Mouse (Mus musculus) brain, embryonic 14.5 days (tissue): ENCODE data around the gene Pik3r5. TPM values are rescaled to one million over a fixed set of nuclear protein-coding genes. Genes with fewer than 3 reads are reported as not detected.
A peak's percentile ranks its signal among the peaks of the same experiment; 100 is the strongest.

ENCODE experiments used
- DNase-seq: peaks from one replicate; pipeline ENCODE4 v3.0.0-alpha.2; 2011; ENCODE audit warnings: low read depth
- CTCF ChIP-seq: fragments of 200-500 bp; IDR thresholded peaks from 2 replicates; pipeline ENCODE4 v1.5.1; 2012; ENCODE audit warnings: inconsistent platforms, mild to moderate bottlenecking, moderate library complexity, borderline replicate concordance; ENCODE audit not compliant: insufficient read depth, insufficient read length; ENCODE audit errors: extremely low read depth
- POLR2A ChIP-seq: fragments of 200-500 bp; IDR thresholded peaks from 2 replicates; pipeline ENCODE4 v1.6.1; 2012; ENCODE audit warnings: mild to moderate bottlenecking, inconsistent platforms, borderline replicate concordance; ENCODE audit not compliant: poor library complexity, insufficient read depth, insufficient read length, severe bottlenecking; ENCODE audit errors: extremely low read depth
- polyA plus RNA-seq: library from polyadenylated mRNA; depleted of rRNA; stranded (reverse); fragments of >200 nt; gene quantifications from 2 replicates; pipeline ENCODE4 v1.2.3, GENCODE M21; 2012

The Pik3r5 gene
- polyA plus RNA-seq, 1 experiment = 0.74 TPM

DNA sequence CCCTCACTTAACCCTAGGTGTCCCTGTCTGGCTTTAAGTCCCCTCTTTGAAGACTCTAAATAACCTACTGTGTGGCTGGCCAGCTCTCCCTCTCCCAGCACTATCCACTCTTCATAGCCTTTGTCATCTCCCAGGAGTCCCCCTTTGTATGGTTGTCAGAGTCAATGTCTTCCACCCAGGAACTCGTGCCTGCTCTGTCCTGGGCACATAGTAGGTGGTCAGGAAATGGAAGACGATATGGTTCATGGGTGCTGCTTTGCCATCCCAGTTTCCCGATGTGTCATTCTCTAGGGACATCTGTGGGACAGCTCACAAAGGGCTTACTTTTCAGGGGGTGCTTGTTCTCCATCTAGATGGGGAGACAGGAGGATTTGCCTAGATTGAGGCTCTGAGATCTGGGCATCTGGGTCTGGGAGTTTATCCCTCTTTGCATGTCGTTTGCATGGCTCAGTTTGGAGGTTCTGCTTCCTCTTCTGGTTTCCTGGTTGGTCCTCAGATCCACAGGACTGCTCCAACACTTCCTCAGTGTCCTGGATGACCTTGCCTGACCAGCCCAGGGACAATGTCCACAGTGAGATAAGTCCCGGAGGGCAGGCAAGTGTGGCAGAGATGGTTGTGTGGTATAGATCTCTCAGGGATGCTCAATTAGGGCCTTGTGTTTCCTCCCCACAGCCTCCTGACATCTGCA lies 40.4 kb downstream of the Pik3r5 start:
- no peak for DNase-seq
- TF ChIP-seq POLR2A (no peak), CTCF (no peak)

DNA sequence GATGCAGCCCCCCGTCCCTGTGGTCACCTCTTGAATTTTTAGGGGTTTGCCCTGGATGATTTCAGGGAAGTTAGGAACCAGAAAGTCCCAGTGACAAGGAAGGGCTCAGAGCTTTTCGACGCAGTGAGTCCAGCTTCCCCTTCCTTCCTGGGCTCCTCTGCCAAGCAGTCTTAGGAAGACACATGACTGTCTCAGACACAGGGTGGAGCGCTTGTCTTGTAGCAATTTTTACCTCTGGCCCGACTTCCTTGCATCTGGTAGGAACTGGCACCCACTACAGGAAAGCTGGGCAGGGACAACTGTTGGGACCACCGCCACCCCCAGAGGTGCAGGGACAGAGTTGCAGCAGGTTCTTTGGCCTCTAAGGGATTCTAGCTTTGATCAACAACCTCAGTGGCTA lies 42.7 kb downstream of the Pik3r5 start:
- TF ChIP-seq CTCF (no peak), POLR2A (no peak)

DNA sequence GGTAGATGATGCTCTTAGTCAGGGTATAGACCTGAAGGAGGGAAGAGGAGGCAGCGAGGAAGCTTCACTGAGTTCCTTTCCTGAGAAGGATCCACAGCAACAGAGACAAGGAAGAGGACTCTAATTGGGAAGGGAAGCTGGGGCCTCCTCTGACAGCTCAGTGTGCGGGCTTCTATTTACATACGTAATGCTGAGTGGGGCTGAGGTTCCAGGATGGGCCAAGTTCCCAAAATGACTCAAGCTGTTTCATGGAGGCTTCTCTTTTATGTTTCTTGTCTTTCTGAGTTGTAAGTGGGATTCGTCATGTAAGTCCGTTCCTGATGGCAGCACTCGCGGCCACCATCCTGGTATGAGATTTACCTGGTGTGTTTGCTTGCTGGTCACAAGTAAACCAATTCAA lies 43.8 kb downstream of the Pik3r5 start:
- TF ChIP-seq POLR2A (no peak), CTCF (no peak)
- DNase-seq = no peak

More for the DNA sequence above, 42.7 kb downstream of the Pik3r5 start:
- DNase-seq = no peak

DNA sequence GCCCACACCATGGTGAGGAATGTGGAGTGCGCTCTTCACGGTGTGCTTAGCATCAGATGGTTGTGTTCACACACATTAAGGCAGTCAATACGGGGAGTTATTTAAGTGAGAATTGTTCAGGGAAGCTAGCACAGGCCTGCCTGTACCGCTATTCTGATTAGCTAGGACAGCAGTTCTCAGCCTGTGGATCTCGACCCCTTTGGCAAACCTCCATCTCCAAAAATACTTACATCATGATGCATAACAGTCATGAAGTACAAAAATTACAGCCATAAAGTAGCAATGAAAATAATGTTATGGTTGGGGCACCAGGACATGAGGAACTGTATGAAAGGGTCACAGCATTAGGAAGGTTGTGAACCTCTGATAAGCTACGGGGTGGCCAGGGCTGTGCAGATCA lies 45.7 kb downstream of the Pik3r5 start:
- no peak for TF ChIP-seq CTCF
- TF ChIP-seq POLR2A = no peak
- no peak for DNase-seq

DNA sequence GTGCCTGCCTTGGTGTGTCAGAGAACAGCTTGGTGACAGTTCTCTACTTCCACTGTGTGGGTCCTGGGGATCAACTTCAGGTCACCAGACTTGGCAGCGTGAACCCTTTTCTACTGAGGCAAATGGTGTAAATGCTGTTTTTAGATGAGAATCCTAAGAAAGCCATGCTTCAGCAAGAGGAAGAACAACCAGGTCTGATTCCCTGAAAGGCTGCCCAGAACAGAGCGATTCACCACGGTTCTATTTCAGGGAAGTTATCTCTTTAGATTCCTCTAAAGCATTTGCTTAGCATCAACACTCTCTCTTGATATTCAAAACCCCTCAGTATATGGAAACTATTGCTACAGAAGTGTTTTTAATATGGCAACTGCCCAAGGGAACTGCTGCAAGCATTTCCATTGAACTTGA lies 46.7 kb downstream of the Pik3r5 start:
- TF ChIP-seq POLR2A (no peak), CTCF (no peak)
- no peak for DNase-seq

DNA sequence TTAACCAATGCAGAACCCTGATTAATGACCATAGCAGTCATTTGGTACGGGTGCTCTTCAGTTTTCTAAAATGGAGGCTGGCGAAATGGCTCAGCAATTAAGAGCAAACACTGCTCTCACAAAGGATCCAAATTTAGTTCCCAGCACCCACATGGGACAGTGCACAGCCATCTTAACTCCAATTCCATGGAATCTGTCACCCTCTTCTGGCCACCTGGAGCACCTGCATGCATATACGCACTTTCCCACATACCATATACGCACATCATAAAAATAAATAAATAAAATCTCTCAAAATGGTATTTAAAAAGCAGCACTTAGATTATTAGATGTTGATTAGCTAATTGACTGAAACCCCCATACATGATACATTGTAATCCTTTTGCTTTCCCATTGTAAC lies 48.7 kb downstream of the Pik3r5 start:
- TF ChIP-seq POLR2A (no peak), CTCF (no peak)
- no peak for DNase-seq

DNA sequence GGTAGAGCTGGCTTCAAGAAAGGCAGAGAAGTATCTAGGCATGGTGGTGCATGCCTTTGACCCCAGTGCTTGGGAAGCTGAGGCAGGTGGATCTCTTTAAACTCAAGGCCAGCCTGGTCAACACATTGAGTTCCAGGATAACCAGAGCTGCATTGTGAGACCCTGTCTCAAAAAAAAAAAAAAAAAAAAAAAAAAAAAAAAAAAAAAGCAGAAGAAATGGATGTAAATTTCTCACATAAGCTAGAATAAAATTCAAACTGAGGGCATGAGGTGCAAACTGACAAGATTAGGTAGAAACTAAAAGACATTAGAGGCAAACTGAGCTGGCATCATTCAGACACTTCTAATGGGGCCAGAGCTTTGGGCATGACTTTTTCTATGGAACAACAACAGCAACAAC lies 50.1 kb downstream of the Pik3r5 start:
- DNase-seq = no peak
- no peak for TF ChIP-seq POLR2A
- TF ChIP-seq CTCF = no peak

DNA sequence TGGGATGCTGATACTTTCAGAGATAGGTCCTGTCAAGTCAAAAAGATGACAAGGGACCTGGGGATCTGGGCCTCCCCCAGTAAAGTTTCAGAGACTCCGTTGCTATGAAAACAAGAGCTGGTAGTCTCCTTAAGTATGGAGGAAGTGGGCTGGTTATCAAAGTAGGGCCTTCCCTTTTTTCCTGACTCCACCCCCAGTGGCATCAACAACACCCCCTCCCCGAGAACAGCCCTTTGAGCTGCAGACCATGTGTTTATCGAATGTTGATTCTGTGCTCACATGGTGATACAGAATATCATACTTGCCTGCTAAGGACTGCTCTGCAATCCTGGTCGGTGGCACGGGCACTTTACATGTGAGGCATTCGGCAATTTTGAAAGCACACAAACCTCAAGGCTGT lies 51.3 kb downstream of the Pik3r5 start:
- no peak for TF ChIP-seq POLR2A
- no peak for TF ChIP-seq CTCF
- no peak for DNase-seq

DNA sequence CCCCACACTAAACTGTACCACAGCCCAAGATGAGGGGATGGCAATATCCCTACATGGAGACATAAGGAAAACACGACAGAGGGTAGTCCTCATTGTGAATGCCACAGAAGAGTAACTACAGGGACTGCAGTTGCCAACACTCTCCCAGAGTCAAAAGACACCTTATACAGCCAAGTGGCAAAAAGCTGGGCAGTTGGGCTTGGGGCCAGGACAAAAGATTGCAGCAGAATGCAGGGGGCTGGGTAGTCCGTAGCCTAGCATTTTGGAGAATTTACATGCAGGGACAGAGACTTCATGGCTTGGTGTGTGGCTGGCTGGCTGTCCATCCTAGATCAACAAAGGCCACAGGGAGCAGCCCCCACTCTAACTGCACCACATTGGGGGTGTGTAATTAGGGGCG lies 52.5 kb downstream of the Pik3r5 start:
- no peak for DNase-seq
- TF ChIP-seq CTCF = no peak
- TF ChIP-seq POLR2A = no peak

DNA sequence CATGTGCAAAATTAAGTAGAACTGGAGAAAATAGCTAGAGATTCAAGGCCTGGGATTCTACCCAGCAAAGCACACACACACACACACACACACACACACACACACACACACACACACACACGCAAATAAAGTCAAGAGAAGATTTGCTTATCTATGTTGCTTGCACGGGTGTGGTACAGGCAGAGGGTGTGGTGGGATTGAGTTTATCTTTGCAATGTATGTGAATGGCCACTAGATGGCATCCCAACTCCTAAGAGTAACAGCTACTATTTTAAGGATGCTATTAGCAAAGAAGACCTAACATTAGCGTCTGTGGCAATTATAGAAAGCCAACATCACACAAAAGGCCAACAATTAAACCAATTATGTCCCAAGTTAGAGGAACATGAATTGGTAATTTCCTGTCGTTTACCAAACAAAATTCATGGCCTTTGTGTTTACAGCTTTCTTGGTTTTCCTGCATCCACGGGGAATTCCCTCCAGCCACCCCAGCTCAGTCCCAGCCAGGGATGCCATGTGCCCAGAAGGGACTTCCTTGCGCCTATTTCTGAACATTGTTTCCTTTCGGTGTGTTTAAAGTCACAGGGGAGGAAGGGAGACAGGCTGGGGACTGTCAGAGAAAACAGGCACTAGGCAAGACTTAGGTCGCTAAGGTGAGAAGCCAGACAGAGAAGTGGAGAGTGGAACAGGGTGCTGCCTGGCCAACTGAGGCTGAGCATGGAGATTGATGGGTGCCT lies 53.5 kb downstream of the Pik3r5 start:
- no peak for TF ChIP-seq POLR2A
- peak; percentile 69 for TF ChIP-seq CTCF
- peak; percentile 85 for DNase-seq

DNA sequence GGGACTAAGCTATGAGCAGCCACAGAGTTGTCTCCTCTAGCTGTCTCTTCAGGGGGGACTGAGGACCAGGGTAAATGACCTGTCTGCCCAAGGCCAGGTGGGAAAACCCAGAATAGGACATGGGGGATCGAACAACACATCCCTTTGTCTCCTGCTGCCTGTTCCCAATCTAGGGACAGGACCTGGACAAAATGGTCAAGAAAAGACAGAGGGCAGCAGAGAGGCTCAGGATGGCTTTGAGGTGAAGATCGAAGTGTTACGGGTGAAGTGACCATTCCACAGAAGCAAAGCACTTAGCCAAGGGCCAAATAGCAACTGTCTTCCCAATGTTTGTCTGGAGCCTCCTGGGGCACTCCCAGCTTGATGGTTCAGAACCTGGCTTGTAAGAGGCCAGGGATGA lies 54.2 kb downstream of the Pik3r5 start:
- no peak for DNase-seq
- TF ChIP-seq POLR2A (no peak), CTCF (0 out of 2 replicates have a peak, but pooled peaks have one; percentile 0)

DNA sequence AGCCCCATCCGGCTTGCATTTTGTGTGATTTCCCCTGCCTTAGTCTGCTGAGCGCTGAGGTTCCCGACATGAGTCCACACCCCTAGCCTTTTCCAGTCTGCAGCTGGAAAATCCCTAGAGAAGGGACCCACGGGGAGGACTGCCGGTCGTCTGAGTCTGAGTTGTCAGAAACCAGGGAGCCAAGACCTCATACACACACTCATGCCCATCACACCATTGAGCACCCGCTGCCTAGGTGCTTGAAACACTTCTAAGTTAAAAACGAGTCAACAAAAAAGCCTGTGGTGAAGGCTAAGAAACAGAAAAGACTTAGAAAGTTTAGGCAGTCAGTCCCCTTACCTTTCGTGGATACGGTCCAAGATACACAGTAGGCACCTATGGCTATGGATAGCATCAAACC lies 55.8 kb downstream of the Pik3r5 start:
- no peak for DNase-seq
- no peak for TF ChIP-seq CTCF
- TF ChIP-seq POLR2A = no peak

DNA sequence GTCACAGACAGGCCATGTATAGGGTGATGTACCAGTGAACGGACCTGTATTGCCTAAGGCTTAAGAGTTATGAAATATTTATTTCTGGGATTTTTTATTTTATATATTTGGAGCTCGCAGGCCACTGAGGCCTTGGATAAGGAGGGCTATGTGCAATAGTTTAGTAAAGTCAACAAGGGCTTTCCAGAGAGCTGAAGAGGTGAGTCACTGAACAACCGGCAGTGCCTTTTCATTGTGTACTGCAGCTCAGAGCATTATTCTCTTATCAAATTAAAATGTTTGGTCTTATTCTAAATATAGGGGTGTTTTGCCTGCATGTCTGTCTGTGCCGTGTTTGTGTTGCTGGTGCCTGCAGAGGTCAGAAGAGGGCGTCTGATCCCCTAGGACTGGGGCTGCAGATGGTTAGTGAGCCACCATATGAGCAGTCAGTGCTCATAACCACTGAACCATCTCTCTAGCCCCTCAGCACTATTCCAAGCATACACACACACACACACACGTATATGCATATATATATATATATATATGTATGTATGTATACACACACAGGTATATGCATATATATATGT lies 56.4 kb downstream of the Pik3r5 start:
- TF ChIP-seq POLR2A (no peak), CTCF (no peak)

More for the DNA sequence above, 56.4 kb downstream of the Pik3r5 start:
- no peak for DNase-seq
